Mouse (Mus musculus) MEL (cell line): ENCODE results near the gene Fev. TPM values are rescaled to one million over a fixed set of nuclear protein-coding genes. Genes with fewer than 3 reads are reported as not detected.
A peak's percentile ranks its signal among the peaks of the same experiment; 100 is the strongest.

Experiments used
- DNase-seq: peaks from one replicate; pipeline ENCODE4 v3.0.0; 2011; ENCODE audit warnings: low read depth, low spot score
- H3K27ac ChIP-seq: 2 replicates; pipeline ENCODE4 v1.5.1; 2012; ENCODE audit warnings: low read depth, mild to moderate bottlenecking, control low read depth, low read length, moderate library complexity; ENCODE audit not compliant: control insufficient read depth
- H3K27me3 ChIP-seq, 2 experiments: fragments of 150-350 bp in 1 of 2; sonication (generic) in 1 of 2; 2 replicates each; pipeline ENCODE4 v1.6.1; 2012; ENCODE audit warnings: low read length in 2 of 2, mild to moderate bottlenecking in 2 of 2, improper control_type of control experiment in 1 of 2, moderate library complexity in 1 of 2; ENCODE audit not compliant: insufficient read depth in 2 of 2, control insufficient read depth in 1 of 2
- H3K36me3 ChIP-seq, 2 experiments: 2 replicates each; pipeline ENCODE4 v1.6.1; 2012 to 2014; ENCODE audit warnings: low read length in 2 of 2, improper control_type of control experiment in 1 of 2, inconsistent platforms in 1 of 2, mild to moderate bottlenecking in 1 of 2; ENCODE audit not compliant: insufficient read depth in 2 of 2, control insufficient read depth in 1 of 2
- H3K4me1 ChIP-seq, 2 experiments: fragments of 150-350 bp in 1 of 2; sonication (generic) in 1 of 2; 2 replicates each; pipeline ENCODE4 v1.6.1; 2012; ENCODE audit warnings: low read length in 2 of 2, improper control_type of control experiment in 1 of 2, mild to moderate bottlenecking in 1 of 2; ENCODE audit not compliant: insufficient read depth in 2 of 2, control insufficient read depth in 1 of 2
- H3K4me3 ChIP-seq, 2 experiments: fragments of 150-350 bp in 1 of 2; sonication (generic) in 1 of 2; 2 replicates each; pipeline ENCODE4 v1.5.1; 2012; ENCODE audit warnings: low read depth in 2 of 2, low read length in 2 of 2, mild to moderate bottlenecking in 2 of 2, moderate library complexity in 2 of 2, control low read depth in 1 of 2, improper control_type of control experiment in 1 of 2; ENCODE audit not compliant: control insufficient read depth in 1 of 2, insufficient read depth in 1 of 2
- H3K79me2 ChIP-seq: 2 replicates; pipeline ENCODE4 v1.6.1; 2012; ENCODE audit warnings: mild to moderate bottlenecking, low read length, moderate library complexity; ENCODE audit not compliant: control insufficient read depth, poor library complexity, insufficient read depth
- H3K9ac ChIP-seq: 2 replicates; pipeline ENCODE4 v1.6.1; 2012; ENCODE audit warnings: low read depth, mild to moderate bottlenecking, control low read depth, low read length, moderate library complexity; ENCODE audit not compliant: control insufficient read depth, poor library complexity, severe bottlenecking
- H3K9me3 ChIP-seq: fragments of 150-350 bp; sonication (generic); replicated peaks from 2 replicates; pipeline ENCODE4 v1.6.1; 2012; ENCODE audit warnings: mild to moderate bottlenecking, low read length, improper control_type of control experiment, moderate library complexity; ENCODE audit not compliant: insufficient read depth
- CTCF ChIP-seq, 3 experiments: IDR thresholded peaks in 2 of 3; conservative IDR thresholded peaks in 1 of 3; 2 replicates each; pipeline ENCODE4 v1.5.1; 2011 to 2012; ENCODE audit warnings: low read length in 3 of 3, low read depth in 2 of 3, mild to moderate bottlenecking in 2 of 3, improper control_type of control experiment in 1 of 3, inconsistent platforms in 1 of 3, mixed read lengths in 1 of 3, moderate library complexity in 1 of 3; ENCODE audit not compliant: control insufficient read depth in 1 of 3, insufficient read depth in 1 of 3, poor library complexity in 1 of 3, severe bottlenecking in 1 of 3
- E2F4 ChIP-seq: IDR thresholded peaks from 2 replicates; pipeline ENCODE4 v1.6.1; 2011; ENCODE audit warnings: low read depth, low read length, improper control_type of control experiment, borderline replicate concordance
- HCFC1 ChIP-seq: IDR thresholded peaks from 2 replicates; pipeline ENCODE4 v1.6.1; 2012; ENCODE audit warnings: low read depth, mild to moderate bottlenecking, inconsistent platforms, low read length, improper control_type of control experiment, moderate library complexity
- JUND ChIP-seq: IDR thresholded peaks from 2 replicates; pipeline ENCODE4 v1.6.1; 2011; ENCODE audit warnings: low read depth, mild to moderate bottlenecking, improper control_type of control experiment, low read length
- KAT2A ChIP-seq: conservative IDR thresholded peaks from 2 replicates; pipeline ENCODE4 v1.6.1; 2012; ENCODE audit warnings: low read depth, low read length, improper control_type of control experiment, inconsistent platforms
- MEF2A ChIP-seq: IDR thresholded peaks from 2 replicates; pipeline ENCODE4 v1.6.1; 2014; ENCODE audit warnings: low read depth, mild to moderate bottlenecking, inconsistent platforms, low read length, improper control_type of control experiment; ENCODE audit not compliant: poor library complexity, insufficient replicate concordance, severe bottlenecking; ENCODE audit errors: extremely low read depth
- MXI1 ChIP-seq: IDR thresholded peaks from 2 replicates; pipeline ENCODE4 v1.6.1; 2011; ENCODE audit warnings: mild to moderate bottlenecking, low read depth, low read length, improper control_type of control experiment
- MYC ChIP-seq: IDR thresholded peaks from 2 replicates; pipeline ENCODE4 v1.6.1; 2011; ENCODE audit warnings: low read depth, mild to moderate bottlenecking, low read length, improper control_type of control experiment, moderate library complexity
- NELFE ChIP-seq: IDR thresholded peaks from 2 replicates; pipeline ENCODE4 v1.6.1; 2011; ENCODE audit warnings: low read depth, low read length, improper control_type of control experiment
- RAD21 ChIP-seq: IDR thresholded peaks from 2 replicates; pipeline ENCODE4 v1.6.1; 2011; ENCODE audit warnings: mild to moderate bottlenecking, low read depth, low read length, improper control_type of control experiment
- SMC3 ChIP-seq: IDR thresholded peaks from 2 replicates; pipeline ENCODE4 v1.6.1; 2011; ENCODE audit warnings: low read depth, low read length, improper control_type of control experiment
- TBP ChIP-seq: IDR thresholded peaks from 2 replicates; pipeline ENCODE4 v1.8.0; 2011; ENCODE audit warnings: low read depth, low read length, improper control_type of control experiment
- ZKSCAN1 ChIP-seq: IDR thresholded peaks from 2 replicates; pipeline ENCODE4 v1.6.1; 2012; ENCODE audit warnings: low read depth, mild to moderate bottlenecking, inconsistent platforms, low read length, improper control_type of control experiment, moderate library complexity
- ZNF384 ChIP-seq: IDR thresholded peaks from 2 replicates; pipeline ENCODE4 v1.6.1; 2012; ENCODE audit warnings: low read depth, mild to moderate bottlenecking, inconsistent platforms, low read length, improper control_type of control experiment
- polyA plus RNA-seq, 2 experiments: library from polyadenylated mRNA; stranded (reverse) in 1 of 2; unstranded in 1 of 2; fragments of >175 nt in 1 of 2; fragments of >200 nt in 1 of 2; gene quantifications; 2 replicates each; pipeline versions ENCODE4 v1.2.1 to v1.2.4; 2012; ENCODE audit warnings: low replicate concordance in 2 of 2, low read depth in 1 of 2; ENCODE audit not compliant: insufficient read length in 2 of 2, insufficient read depth in 1 of 2, missing spikeins in 1 of 2
- total RNA-seq: library from RNA; depleted of rRNA; stranded (reverse); fragments of 300-350 nt; gene quantifications from 2 replicates; pipeline ENCODE4 v1.2.3, GENCODE M21; 2012; rRNA removed

The Fev gene
- total RNA-seq = not detected in 2 replicates
- polyA plus RNA-seq = not detected

DNA sequence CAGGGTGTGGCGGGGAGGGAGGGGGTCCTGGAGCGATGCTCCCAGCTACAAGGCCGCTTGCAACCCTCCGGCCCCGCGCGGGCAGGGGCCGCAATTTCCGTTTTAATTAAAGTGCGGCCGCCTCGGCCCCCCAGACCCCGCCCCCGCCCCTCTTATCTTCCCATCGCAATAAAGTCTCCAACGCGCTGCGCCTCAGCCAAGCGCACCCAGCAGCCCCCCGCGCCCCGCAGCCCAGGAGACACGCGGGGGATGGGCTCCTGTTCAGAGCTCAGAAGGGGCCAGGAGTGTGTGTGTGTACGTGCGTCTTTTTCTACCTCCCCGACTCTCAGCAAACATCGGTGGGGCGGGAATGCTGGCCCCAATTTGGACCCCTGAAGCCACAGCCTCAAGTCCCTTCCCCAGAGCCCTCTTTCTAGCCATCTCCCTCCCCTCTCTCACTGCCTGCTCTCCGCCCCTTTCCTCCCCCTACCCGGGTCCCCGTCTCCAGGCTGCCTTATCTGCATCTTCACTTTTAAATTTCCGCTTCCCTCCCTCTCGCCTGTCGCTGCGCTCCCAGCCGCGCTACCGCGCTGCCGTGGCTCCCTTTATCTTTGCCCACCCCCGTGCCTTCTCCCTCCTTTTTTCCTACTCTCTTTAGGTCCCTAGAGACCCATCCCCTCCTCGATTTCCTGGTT is at the start of gene Fev:
TSS of gene Fev (minus strand) at position 51 of the 674 bp plus-strand sequence.
- Histone ChIP-seq H3K9ac (no peak within 1 kb of the TSS), H3K27me3 (no peaks in the 10 kb centered on the region), H3K36me3 (no peaks in the 10 kb centered on the region), H3K4me3 (no peak within 1 kb of the TSS), H3K4me1 (no peaks in the 10 kb centered on the region), H3K79me2 (no peaks in the 10 kb centered on the region), H3K9me3 (no peaks in the 10 kb centered on the region), H3K27ac (no peak within 1 kb of the TSS)
- no peak for DNase-seq
- TF ChIP-seq KAT2A (no peak), JUND (no peak), NELFE (no peak), MYC (no peak), TBP (no peak), ZNF384 (no peak)

DNA sequence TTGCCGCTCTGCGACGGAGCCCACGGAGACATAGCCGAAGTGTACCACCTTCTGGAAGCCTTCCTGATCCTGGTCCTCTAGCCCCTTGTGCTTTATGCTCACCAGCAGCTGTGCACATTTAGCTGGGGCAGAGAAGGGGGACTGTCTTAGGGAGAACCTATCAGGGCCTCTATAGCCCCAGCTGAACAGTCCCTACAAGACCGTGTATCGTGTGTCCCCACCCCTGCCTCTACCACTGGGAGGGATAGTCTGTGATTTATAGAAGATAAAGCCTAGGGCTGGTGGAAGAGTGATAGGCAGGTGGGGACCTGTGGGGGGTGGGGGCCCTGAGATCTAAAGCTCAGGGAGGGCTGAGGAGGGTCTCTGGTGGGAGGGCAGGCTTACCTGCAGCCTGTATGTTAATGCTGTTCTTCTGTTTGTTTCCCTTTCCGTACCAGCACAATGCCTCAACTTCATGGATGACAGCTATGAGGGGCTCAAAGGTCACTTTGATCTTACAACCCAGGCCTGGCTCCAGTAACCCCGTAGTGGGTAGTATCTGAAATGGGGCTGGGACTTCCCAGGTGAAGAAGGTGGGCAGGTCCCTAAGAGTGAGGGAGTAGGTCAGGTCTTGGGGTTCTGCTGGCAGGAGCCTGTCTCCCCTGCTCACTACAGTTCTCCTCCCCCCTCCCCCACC is 42.5 kb upstream of the Fev start:
- no peak for TF ChIP-seq ZKSCAN1
- no peak overlapping the region for H3K4me3 ChIP-seq
- H3K9ac ChIP-seq = no peak overlapping the region
- no peaks in the 10 kb centered on the region for H3K9me3 ChIP-seq
- no peak overlapping the region for H3K27ac ChIP-seq
- DNase-seq = no peak
- H3K4me1 ChIP-seq = no peaks in the 10 kb centered on the region
- no peaks in the 10 kb centered on the region for H3K79me2 ChIP-seq
- no peaks in the 10 kb centered on the region for H3K36me3 ChIP-seq
- H3K27me3 ChIP-seq = peaks cover 0 to 6% of the 10 kb centered on the region in 2 experiments; a peak in 2 of 4 replicates

DNA sequence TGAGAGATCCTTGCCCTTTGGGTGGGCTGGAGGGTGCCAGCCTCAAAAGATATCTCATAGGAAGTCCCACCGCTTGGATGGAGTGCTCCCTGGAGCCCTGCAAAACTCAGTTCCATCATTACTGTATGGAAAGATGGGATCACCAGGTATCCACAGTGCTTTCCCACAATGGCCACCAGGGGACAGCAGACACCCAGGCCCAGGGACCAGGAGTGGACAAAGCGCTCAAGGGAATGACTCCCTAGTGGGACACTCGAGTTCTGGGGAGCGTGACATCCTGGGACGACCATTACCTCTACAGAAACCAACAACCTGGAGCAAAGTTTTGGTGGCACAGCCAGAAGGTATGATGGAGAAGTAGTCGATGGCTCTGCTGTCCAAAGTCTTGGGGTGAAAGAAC is 41.5 kb upstream of the Fev start:
- Histone ChIP-seq H3K4me3 (no peak overlapping the region), H3K9me3 (no peaks in the 10 kb centered on the region), H3K79me2 (no peaks in the 10 kb centered on the region), H3K36me3 (no peaks in the 10 kb centered on the region), H3K9ac (no peak overlapping the region), H3K27me3 (peaks cover 0 to 5% of the 10 kb centered on the region in 2 experiments; a peak in 2 of 4 replicates)
- DNase-seq = peak; percentile 19
- no peak for TF ChIP-seq HCFC1
- TF ChIP-seq RAD21 = peak; percentile 64
- no peak for TF ChIP-seq E2F4
- TF ChIP-seq SMC3 = peak; percentile 72
- no peak for TF ChIP-seq MEF2A
- no peak for TF ChIP-seq MXI1
- peak; percentile 69 to 89 (median 83) for TF ChIP-seq CTCF (IDR thresholded peaks at IDR 0.05 in 2 of 3, conservative IDR thresholded peaks at IDR 0.05 in 1 of 3; ENCODE audit: control insufficient read depth in 1 of 3, insufficient read depth in 1 of 3, low read depth in 2 of 3, low read length in 3 of 3, poor library complexity in 1 of 3, severe bottlenecking in 1 of 3)
- TF ChIP-seq, all 39 proteins: peak for 3
- H3K4me1 ChIP-seq = no peaks in the 10 kb centered on the region
- H3K27ac ChIP-seq = no peak overlapping the region
